Mouse (Mus musculus): ENCODE data around the gene Serpina3g.

DNA sequence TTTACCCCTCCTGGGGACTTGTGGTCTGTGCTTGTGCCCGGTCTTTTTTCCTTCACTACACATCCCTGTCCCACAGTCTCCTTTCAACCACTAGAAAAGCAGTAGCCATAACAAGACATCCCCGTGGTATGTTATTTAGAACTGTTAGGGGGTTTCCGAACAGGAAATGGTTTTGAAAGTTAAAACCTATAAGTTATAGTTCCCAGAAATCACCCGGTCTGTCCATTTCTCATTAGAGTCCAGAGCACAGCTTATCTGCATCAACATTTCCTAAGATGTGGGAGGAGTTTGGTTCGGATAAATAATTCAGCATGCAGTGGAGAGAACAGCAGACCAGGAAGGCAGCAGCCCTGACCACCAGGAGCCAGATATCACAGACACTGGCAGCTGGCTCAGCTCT is at the start of gene Serpina3g:
- TF ChIP-seq CTCF (IDR thresholded peaks at IDR 0.05) = no peak
- TF ChIP-seq POLR2A (IDR thresholded peaks at IDR 0.05; ENCODE audit: insufficient read depth, low read depth, low read length) = no peak
- TF ChIP-seq EP300 (IDR thresholded peaks at IDR 0.05; ENCODE audit: insufficient read depth, low read depth, low read length) = no peak

Data from heart, adult 2 months (tissue).